Mouse (Mus musculus): ENCODE data around the gene Fhit. TPM values are rescaled to one million over a fixed set of nuclear protein-coding genes. Genes with fewer than 3 reads are reported as not detected.

The Fhit gene
- polyA plus RNA-seq, 1 experiment from 2014 or later = 1.9 TPM

DNA sequence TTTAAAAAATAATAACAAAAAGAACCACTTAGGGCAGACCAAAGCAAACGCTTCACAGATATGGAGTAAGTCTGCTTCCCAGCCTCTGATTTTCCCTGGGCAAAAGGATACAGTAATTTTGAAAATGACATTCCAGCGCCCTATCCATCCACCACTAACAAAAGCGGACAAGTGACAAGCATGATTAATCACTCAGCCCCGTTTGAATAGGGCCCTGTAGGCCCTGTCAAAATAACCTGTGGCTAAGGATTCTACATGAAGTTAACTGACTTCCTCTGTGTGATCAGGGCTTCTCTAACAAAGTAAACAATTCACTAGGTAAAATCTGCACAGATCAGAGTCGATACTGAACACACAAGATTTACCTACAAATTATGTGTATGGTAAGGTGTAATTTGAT is 1012.0 kb downstream of the Fhit start:
- ATAC-seq (ENCODE audit: low read depth) = no peak
- Histone ChIP-seq H3K4me1 (ENCODE audit: control insufficient read depth, low read depth, low read length) (no peaks in the 10 kb centered on the region), H3K9me3 (replicated peaks; ENCODE audit: control insufficient read depth, low read length) (no peaks in the 10 kb centered on the region)

GRCm38 (mm10) chr14:10139311-10139710 is 1022.5 kb downstream of the Fhit start:
- Histone ChIP-seq H3K9ac (ENCODE audit: low read depth, low read length) (no peak overlapping the region), H3K27me3 (ENCODE audit: control insufficient read depth, insufficient read depth, low read depth, low read length) (no peaks in the 10 kb centered on the region), H3K36me3 (ENCODE audit: control insufficient read depth, insufficient read depth) (no peaks in the 10 kb centered on the region), H3K27ac (ENCODE audit: low read length) (no peak overlapping the region), H3K4me2 (ENCODE audit: low read depth, low read length) (no peak overlapping the region), H3K4me3 (ENCODE audit: low read depth, low read length) (no peak overlapping the region), H3K9me3 (replicated peaks; ENCODE audit: control insufficient read depth, low read length) (no peaks in the 10 kb centered on the region), H3K4me1 (ENCODE audit: control insufficient read depth, low read depth, low read length) (no peaks in the 10 kb centered on the region)
- ATAC-seq (ENCODE audit: low read depth) = no peak

More for the DNA sequence above, 1012.0 kb downstream of the Fhit start:
- H3K4me3 ChIP-seq (ENCODE audit: low read depth, low read length) = no peak overlapping the region
- H3K9ac ChIP-seq (ENCODE audit: low read depth, low read length) = no peak overlapping the region
- no peak overlapping the region for H3K4me2 ChIP-seq (ENCODE audit: low read depth, low read length)
- no peak overlapping the region for H3K27ac ChIP-seq (ENCODE audit: low read length)
- no peaks in the 10 kb centered on the region for H3K27me3 ChIP-seq (ENCODE audit: control insufficient read depth, insufficient read depth, low read depth, low read length)
- H3K36me3 ChIP-seq (ENCODE audit: control insufficient read depth, insufficient read depth) = no peaks in the 10 kb centered on the region
- 50% methylated on average over 5 of the region's 5 CpGs for WGBS (ENCODE audit: insufficient replicate concordance)

- Histone ChIP-seq H3K36me3 (ENCODE audit: control insufficient read depth, insufficient read depth) (no peaks in the 10 kb centered on the region), H3K27me3 (ENCODE audit: control insufficient read depth, insufficient read depth, low read depth, low read length) (no peaks in the 10 kb centered on the region), H3K9ac (ENCODE audit: low read depth, low read length) (no peak overlapping the region), H3K4me1 (ENCODE audit: control insufficient read depth, low read depth, low read length) (no peaks in the 10 kb centered on the region), H3K27ac (ENCODE audit: low read length) (no peak overlapping the region), H3K9me3 (replicated peaks; ENCODE audit: control insufficient read depth, low read length) (no peaks in the 10 kb centered on the region), H3K4me2 (ENCODE audit: low read depth, low read length) (no peak overlapping the region), H3K4me3 (ENCODE audit: low read depth, low read length) (no peak overlapping the region)
- WGBS (ENCODE audit: insufficient replicate concordance) = 64% methylated on average over 10 of the region's 10 CpGs
- ATAC-seq (ENCODE audit: low read depth) = no peak
Measured at GRCm38 (mm10) chr14:10133873-10134272, 1028.0 kb downstream of the Fhit start.

DNA sequence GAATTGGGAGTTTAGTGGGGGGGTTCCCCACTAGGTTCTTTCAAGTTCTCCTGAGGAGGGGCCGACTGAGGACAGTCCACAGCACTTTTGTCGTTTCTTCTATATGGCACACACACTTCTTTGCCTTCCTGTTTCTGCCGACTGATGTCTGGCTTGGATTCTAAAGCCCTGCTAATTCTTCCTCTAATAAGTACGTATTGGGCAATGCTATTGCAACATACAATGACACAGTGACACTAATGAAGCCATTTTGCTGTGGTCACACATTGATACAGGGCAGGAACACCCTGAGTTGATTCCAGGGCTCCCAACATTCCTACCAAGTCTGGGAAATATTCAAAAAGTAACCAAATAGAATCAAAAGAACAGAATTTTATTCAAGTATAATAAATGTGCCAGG is 1032.2 kb downstream of the Fhit start:
- H3K4me3 ChIP-seq (ENCODE audit: low read depth, low read length) = no peak overlapping the region
- H3K4me2 ChIP-seq (ENCODE audit: low read depth, low read length) = no peak overlapping the region
- ATAC-seq (ENCODE audit: low read depth) = no peak
- H3K9me3 ChIP-seq (replicated peaks; ENCODE audit: control insufficient read depth, low read length) = no peaks in the 10 kb centered on the region
- H3K9ac ChIP-seq (ENCODE audit: low read depth, low read length) = no peak overlapping the region
- 59% methylated on average over 4 of the region's 4 CpGs for WGBS (ENCODE audit: insufficient replicate concordance)
- H3K4me1 ChIP-seq (ENCODE audit: control insufficient read depth, low read depth, low read length) = no peaks in the 10 kb centered on the region
- H3K27ac ChIP-seq (ENCODE audit: low read length) = no peak overlapping the region
- H3K36me3 ChIP-seq (ENCODE audit: control insufficient read depth, insufficient read depth) = no peaks in the 10 kb centered on the region
- H3K27me3 ChIP-seq (ENCODE audit: control insufficient read depth, insufficient read depth, low read depth, low read length) = no peaks in the 10 kb centered on the region

- no peak overlapping the region for H3K27ac ChIP-seq (ENCODE audit: low read length)
- ATAC-seq (ENCODE audit: low read depth) = no peak
- no peaks in the 10 kb centered on the region for H3K36me3 ChIP-seq (ENCODE audit: control insufficient read depth, insufficient read depth)
- H3K9me3 ChIP-seq (replicated peaks; ENCODE audit: control insufficient read depth, low read length) = no peaks in the 10 kb centered on the region
- H3K4me1 ChIP-seq (ENCODE audit: control insufficient read depth, low read depth, low read length) = no peaks in the 10 kb centered on the region
- no peak overlapping the region for H3K9ac ChIP-seq (ENCODE audit: low read depth, low read length)
- H3K4me2 ChIP-seq (ENCODE audit: low read depth, low read length) = no peak overlapping the region
- H3K4me3 ChIP-seq (ENCODE audit: low read depth, low read length) = no peak overlapping the region
- no peaks in the 10 kb centered on the region for H3K27me3 ChIP-seq (ENCODE audit: control insufficient read depth, insufficient read depth, low read depth, low read length)
- WGBS (ENCODE audit: insufficient replicate concordance) = 59% methylated on average over 7 of the region's 7 CpGs
Measured at GRCm38 (mm10) chr14:10129088-10129487, 1032.7 kb downstream of the Fhit start.

DNA sequence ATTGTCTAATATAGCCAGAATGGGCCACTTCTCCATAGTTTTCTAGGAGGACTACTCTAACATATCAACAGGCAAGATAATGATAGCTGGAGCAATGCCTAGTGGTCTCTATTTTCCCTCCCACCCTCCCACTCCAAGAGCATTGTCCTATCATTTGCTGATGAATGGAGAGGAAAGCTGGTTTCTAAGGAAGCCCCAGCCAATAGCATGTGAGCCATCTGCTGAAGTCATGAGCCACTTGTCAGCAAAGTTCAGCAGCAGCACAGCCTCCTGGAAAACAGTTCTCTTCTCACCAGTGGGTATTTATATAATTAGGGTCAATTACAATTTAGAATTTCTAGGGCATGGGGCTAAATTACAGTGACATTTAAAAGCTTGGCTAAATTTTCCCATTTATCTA is 1035.3 kb downstream of the Fhit start:
- no peak for ATAC-seq (ENCODE audit: low read depth)
- Histone ChIP-seq H3K4me3 (ENCODE audit: low read depth, low read length) (no peak overlapping the region), H3K4me2 (ENCODE audit: low read depth, low read length) (no peak overlapping the region), H3K27me3 (ENCODE audit: control insufficient read depth, insufficient read depth, low read depth, low read length) (no peaks in the 10 kb centered on the region), H3K9ac (ENCODE audit: low read depth, low read length) (no peak overlapping the region), H3K36me3 (ENCODE audit: control insufficient read depth, insufficient read depth) (no peaks in the 10 kb centered on the region), H3K9me3 (replicated peaks; ENCODE audit: control insufficient read depth, low read length) (no peaks in the 10 kb centered on the region), H3K27ac (ENCODE audit: low read length) (no peak overlapping the region), H3K4me1 (ENCODE audit: control insufficient read depth, low read depth, low read length) (no peaks in the 10 kb centered on the region)

DNA sequence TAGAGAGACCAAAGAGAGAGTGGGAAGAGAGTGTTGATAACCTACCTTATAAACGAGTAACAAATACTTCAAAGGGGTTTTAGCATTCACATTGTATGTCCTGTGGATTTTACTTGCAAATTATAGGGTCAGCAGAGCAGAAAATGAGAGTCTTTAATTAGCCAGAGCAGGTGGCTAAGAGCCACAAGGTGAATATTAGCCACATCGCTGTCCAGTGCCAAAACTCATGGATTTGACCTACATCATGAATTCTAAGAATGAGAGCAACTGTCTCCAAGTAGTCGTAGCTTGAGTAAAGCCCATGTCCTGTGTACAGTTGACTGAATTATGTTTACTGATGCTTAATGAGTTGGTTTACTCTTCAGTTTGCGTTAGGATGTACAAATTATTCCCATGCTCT is 1039.7 kb downstream of the Fhit start:
- Histone ChIP-seq H3K9ac (ENCODE audit: low read depth, low read length) (no peak overlapping the region), H3K36me3 (ENCODE audit: control insufficient read depth, insufficient read depth) (no peaks in the 10 kb centered on the region), H3K27me3 (ENCODE audit: control insufficient read depth, insufficient read depth, low read depth, low read length) (no peaks in the 10 kb centered on the region), H3K4me3 (ENCODE audit: low read depth, low read length) (no peak overlapping the region), H3K4me2 (ENCODE audit: low read depth, low read length) (no peak overlapping the region), H3K4me1 (ENCODE audit: control insufficient read depth, low read depth, low read length) (no peaks in the 10 kb centered on the region), H3K27ac (ENCODE audit: low read length) (no peak overlapping the region), H3K9me3 (replicated peaks; ENCODE audit: control insufficient read depth, low read length) (no peaks in the 10 kb centered on the region)
- 58% methylated on average over 4 of the region's 4 CpGs for WGBS (ENCODE audit: insufficient replicate concordance)
- ATAC-seq (ENCODE audit: low read depth) = no peak

DNA sequence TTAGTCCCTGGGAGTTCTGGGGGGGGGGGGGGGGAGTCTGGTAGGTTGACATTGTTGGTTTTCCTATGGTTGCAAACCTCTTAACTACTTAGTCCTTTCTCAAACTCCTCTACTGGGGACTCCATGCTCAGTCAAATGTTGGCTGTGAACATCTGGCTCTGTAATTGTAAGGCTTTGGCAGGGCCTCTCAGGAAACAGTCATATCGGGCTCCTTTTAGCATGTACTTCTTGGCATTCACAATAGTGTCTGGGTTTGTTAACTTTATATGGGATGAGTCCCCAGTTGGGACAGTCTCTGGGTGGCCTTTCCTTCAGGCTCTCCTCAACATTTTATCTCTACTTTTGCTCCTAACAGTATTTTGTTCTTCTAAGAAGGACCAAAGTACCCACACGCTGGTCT is 1065.6 kb downstream of the Fhit start:
- H3K36me3 ChIP-seq (ENCODE audit: control insufficient read depth, insufficient read depth) = no peaks in the 10 kb centered on the region
- no peaks in the 10 kb centered on the region for H3K27me3 ChIP-seq (ENCODE audit: control insufficient read depth, insufficient read depth, low read depth, low read length)
- ATAC-seq (ENCODE audit: low read depth) = no peak
- no peaks in the 10 kb centered on the region for H3K4me1 ChIP-seq (ENCODE audit: control insufficient read depth, low read depth, low read length)
- WGBS (ENCODE audit: insufficient replicate concordance) = 59% methylated on average over 2 of the region's 2 CpGs
- no peak overlapping the region for H3K4me3 ChIP-seq (ENCODE audit: low read depth, low read length)
- H3K9me3 ChIP-seq (replicated peaks; ENCODE audit: control insufficient read depth, low read length) = no peaks in the 10 kb centered on the region
- no peak overlapping the region for H3K27ac ChIP-seq (ENCODE audit: low read length)
- no peak overlapping the region for H3K4me2 ChIP-seq (ENCODE audit: low read depth, low read length)
- H3K9ac ChIP-seq (ENCODE audit: low read depth, low read length) = no peak overlapping the region

DNA sequence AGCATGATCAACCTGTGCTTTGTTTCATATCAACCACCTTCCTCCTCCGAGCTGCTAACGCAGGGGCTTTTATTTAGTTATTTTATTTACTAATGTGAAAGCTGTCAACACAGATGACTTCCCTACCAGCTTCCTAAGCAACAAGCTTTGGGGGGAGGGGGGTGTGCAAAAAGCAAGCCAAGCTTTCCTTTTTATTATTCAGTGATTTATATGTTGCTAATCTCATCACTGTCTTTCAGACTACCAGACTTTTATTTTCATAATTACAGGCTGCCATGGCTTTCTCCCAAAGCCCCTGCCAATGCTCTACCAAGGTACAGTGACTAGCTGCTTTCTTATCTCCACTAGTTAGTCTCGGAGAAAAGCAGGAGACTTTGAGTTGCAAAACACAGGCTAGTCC is 1082.8 kb downstream of the Fhit start:
- 61% methylated on average over 3 of the region's 3 CpGs for WGBS (ENCODE audit: insufficient replicate concordance)
- Histone ChIP-seq H3K9ac (ENCODE audit: low read depth, low read length) (no peak overlapping the region), H3K27me3 (ENCODE audit: control insufficient read depth, insufficient read depth, low read depth, low read length) (no peaks in the 10 kb centered on the region), H3K4me1 (ENCODE audit: control insufficient read depth, low read depth, low read length) (no peaks in the 10 kb centered on the region), H3K4me3 (ENCODE audit: low read depth, low read length) (no peak overlapping the region), H3K4me2 (ENCODE audit: low read depth, low read length) (no peak overlapping the region), H3K36me3 (ENCODE audit: control insufficient read depth, insufficient read depth) (no peaks in the 10 kb centered on the region), H3K27ac (ENCODE audit: low read length) (no peak overlapping the region), H3K9me3 (replicated peaks; ENCODE audit: control insufficient read depth, low read length) (no peaks in the 10 kb centered on the region)
- no peak for ATAC-seq (ENCODE audit: low read depth)

DNA sequence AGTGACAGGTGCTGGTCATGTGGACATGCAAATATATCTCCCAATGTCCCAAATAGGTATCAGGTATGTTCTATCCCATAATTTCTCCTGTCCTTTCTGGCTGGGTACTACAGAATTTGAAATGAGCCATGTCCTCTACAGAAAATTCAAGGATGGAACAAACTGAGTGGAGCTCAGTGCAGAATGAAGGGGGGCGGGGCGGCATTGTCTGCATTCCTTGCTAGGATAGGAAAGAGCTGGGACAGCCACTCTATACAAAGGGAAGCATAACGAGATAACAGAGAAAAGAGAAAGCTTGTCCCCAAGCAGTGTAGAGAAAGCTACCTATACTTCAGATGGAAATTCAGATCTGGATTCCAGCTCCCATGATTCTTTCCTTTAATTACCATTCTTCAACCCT is 1111.9 kb downstream of the Fhit start:
- no peak overlapping the region for H3K4me3 ChIP-seq (ENCODE audit: low read depth, low read length)
- no peaks in the 10 kb centered on the region for H3K27me3 ChIP-seq (ENCODE audit: control insufficient read depth, insufficient read depth, low read depth, low read length)
- no peaks in the 10 kb centered on the region for H3K4me1 ChIP-seq (ENCODE audit: control insufficient read depth, low read depth, low read length)
- no peak overlapping the region for H3K9ac ChIP-seq (ENCODE audit: low read depth, low read length)
- H3K27ac ChIP-seq (ENCODE audit: low read length) = no peak overlapping the region
- H3K36me3 ChIP-seq (ENCODE audit: control insufficient read depth, insufficient read depth) = no peaks in the 10 kb centered on the region
- H3K9me3 ChIP-seq (replicated peaks; ENCODE audit: control insufficient read depth, low read length) = no peaks in the 10 kb centered on the region
- no peak overlapping the region for H3K4me2 ChIP-seq (ENCODE audit: low read depth, low read length)
- WGBS (ENCODE audit: insufficient replicate concordance) = 70% methylated on average over 3 of the region's 3 CpGs
- ATAC-seq (ENCODE audit: low read depth) = no peak
